Mouse (Mus musculus) G1E-ER4 (cell line): ENCODE results near the gene Cabp4. TPM values are rescaled to one million over a fixed set of nuclear protein-coding genes. Genes with fewer than 3 reads are reported as not detected.

Experiments used
- GATA1 ChIP-seq: IDR thresholded peaks from one replicate; pipeline ENCODE4 v1.8.0; 2012; ENCODE audit warnings: low read length, inconsistent platforms
- polyA plus RNA-seq: library from polyadenylated mRNA; stranded (reverse); fragments of >175 nt; gene quantifications from 2 replicates; pipeline ENCODE4 v1.2.3, GENCODE M21; 2012

The Cabp4 gene
- polyA plus RNA-seq, 1 experiment, result not detected

DNA sequence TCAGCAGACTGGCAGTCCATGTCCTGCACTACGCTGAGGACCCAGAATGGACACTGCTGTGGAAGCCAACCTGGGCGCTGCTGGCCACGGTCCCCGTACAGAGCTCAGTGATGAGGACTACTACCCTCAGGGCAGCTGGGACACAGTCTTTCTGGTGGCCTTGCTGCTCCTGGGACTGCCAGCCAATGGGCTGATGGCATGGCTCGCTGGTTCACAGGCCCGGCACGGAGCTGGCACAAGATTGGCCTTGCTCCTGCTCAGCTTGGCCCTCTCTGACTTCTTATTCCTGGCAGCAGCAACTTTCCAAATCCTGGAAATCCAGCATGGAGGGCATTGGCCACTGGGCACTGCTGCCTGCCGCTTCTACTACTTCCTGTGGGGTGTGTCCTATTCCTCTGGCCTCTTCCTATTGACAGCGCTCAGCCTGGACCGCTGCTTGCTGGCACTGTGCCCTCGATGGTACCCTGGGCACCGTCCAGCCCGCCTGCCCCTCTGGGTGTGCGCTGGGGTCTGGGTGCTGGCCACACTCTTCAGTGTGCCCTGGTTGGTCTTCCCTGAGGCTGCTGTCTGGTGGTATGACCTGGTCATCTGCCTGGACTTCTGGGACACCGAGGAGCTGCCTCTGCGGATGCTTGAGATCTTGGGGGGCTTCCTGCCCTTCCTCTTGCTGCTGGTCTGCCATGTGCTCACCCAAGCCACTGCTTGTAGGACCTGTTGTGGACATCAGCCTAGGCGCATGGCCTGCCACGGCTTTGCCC lies 1.2 kb downstream of the Cabp4 start:
- TF ChIP-seq GATA1, result no peak

DNA sequence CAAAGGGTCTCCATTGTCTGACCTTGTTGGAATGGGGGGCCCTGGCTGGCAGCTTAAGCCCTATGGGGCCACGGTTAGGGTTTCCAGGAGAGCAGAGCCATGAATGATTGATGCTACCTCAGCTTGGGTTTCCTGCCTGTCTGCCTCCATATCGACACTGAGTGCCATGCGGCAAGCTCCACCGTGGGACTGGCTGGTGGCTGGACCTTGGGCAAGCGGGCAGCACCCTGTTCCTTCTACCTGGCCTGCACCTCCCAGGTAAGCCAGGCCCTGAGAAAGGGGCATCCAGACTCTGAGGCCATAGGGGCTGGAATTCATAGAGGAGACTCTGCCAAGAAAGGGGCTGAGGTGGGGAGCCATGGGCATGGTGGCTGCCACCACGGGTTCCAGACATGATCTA lies 3.7 kb downstream of the Cabp4 start:
- TF ChIP-seq GATA1, result no peak

DNA sequence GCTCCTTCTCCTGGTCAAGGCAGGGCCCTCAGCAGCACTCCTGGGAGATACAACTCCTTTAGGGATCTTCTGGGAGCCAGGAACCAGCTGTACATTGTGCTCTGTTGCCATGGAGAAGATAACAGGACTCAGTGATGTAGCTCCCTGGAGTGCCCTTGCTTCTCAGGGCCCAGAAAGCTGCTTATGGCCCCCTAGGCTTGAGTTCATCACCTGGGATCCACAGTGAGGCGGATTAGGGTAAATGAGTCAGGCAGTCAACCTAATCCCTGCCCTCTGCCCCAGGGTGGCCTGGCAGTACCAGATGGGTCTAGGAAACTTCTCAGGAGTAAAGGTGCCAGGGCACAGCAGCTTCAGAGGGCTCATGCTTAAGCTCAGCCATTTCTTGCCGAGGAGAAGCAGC lies 4.4 kb downstream of the Cabp4 start, which contains the start of gene Gpr152:
Gene Gpr152, plus strand, starts transcription at position 342 of the 400 bp plus-strand sequence.
- no peak for TF ChIP-seq GATA1

DNA sequence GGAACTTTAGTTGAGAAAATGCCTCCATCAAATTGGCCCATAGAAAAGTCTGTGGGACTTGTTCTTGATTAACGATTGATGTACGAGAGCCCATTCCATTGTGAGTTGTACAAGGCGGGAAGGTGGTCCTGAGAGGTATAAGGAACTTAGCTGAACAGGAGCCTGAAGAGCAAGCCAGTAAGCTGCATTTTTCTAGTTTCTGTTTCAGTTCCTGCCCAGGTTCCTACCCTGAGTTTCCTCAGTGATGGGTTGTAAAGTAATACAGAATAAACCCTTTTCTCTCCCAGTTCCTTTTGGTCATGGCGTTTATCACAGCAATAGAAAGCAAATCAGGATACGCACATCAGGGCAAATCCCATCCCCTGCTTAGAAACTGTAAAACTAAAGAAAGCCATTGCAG lies 5.9 kb downstream of the Cabp4 start:
- no peak for TF ChIP-seq GATA1

DNA sequence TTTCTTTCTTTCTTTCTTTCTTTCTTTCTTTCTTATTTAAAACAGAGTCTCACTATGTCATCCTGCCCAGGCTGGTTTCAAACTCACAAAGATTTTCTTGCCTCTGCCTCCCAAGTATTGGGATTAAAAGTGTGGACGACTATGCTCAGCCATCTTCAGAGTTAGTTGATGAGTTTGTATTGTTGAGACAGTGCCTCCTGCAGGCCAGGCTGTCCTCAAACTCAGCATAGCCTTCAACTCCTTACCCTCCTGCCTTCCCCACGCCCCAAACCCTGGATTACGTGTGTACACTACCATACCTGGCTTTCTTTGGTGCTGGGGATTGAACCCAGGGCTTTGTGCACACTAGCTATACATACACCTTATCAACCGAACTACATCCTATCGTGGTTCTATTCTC lies 7.4 kb downstream of the Cabp4 start:
- no peak for TF ChIP-seq GATA1

DNA sequence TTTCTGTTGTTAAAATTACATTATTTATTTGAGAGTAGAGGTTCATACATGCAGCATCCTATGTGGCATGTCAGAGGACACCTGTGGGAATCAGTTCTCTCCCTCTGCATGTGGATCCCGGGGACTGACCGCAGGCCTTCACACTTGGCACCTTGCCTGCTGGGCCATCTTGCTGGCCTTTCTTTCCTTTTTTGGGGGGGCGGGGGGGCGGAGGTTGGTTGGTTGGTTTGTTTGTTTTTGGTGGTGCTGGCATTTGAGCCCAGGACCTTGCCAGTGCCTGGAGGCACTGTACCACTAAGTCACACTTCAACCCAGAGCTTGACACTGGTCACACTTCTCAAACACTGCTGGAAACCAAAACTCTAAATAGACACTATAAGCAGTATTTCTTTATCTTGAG lies 9.5 kb downstream of the Cabp4 start:
- TF ChIP-seq GATA1, result no peak

DNA sequence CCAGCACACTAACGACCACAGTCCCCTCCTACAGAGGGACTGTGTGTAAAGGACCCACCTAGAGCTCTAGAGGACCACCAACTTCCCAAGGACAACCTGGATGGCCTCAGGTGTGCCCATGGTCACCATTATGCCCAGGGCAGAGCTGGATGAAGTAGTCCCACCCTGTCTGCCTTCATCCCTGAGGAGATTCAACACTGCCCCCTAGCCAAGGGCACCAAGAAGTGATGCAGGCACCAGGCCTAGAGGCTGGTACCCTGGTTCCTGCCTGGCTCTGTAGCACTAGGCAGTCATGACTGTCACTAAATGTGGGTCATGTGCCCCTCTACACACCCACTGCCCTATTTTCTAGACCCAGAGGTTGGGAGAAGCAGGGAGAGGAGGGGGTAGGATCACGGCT lies 12.1 kb downstream of the Cabp4 start:
- TF ChIP-seq GATA1, result no peak

DNA sequence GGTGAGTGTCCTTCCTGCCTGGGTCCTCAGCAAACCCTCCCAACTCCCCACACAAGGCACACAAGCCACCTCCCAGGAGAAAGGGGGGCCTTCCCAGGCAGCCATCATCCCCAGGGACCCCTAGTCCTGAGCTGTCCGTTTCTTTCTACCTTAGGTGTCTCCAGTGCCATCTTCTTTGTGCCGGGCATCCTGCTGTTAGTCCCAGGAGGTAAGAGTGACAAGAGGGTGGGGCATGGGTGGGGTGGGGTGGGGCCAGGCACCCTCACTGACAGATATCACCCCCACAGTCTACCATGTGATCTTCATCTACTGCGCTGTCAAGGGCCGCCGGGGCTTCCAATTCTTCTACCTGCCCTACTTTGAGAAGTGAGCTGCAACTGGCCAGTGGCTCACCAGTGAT lies 12.8 kb downstream of the Cabp4 start:
- no peak for TF ChIP-seq GATA1

DNA sequence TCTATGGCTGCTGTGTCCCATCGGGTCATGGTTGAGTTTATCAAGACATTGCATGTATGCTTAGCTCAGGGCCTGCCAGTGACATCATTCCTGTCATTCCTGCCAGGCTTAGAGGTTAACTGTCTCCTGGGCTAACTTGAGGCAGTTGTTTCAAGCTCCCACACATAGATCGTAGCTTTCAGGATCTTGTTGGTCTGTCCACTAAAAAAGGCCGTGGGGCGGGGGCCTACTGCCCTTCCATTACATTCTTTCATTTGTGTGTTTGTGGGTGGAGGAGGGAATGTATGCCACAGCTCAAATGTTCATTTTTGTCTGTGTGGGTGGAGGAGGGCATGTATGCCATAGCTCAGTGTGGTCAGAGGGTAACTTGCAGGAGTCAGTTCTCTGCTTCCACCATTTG lies 13.7 kb downstream of the Cabp4 start:
- TF ChIP-seq GATA1, result no peak

DNA sequence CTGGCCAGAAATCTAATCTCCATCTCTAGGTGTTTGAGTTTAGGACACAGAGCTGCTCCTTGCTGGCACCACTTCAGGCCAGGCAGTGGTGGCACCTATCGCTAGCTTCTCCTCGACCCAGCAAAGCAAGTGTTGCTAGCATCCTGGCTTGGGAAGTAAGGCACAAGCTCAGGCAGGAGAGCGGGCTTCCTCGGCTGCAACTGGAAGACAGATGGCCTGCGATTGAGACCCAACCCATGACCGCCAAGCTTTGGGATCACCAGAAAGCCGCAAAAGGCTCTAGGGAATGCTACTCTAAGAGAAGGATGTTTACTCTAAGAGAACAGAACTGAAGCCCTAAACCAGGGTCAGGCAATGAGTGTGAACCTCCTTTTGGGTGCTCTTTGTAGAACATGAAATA lies 14.4 kb downstream of the Cabp4 start:
- no peak for TF ChIP-seq GATA1

DNA sequence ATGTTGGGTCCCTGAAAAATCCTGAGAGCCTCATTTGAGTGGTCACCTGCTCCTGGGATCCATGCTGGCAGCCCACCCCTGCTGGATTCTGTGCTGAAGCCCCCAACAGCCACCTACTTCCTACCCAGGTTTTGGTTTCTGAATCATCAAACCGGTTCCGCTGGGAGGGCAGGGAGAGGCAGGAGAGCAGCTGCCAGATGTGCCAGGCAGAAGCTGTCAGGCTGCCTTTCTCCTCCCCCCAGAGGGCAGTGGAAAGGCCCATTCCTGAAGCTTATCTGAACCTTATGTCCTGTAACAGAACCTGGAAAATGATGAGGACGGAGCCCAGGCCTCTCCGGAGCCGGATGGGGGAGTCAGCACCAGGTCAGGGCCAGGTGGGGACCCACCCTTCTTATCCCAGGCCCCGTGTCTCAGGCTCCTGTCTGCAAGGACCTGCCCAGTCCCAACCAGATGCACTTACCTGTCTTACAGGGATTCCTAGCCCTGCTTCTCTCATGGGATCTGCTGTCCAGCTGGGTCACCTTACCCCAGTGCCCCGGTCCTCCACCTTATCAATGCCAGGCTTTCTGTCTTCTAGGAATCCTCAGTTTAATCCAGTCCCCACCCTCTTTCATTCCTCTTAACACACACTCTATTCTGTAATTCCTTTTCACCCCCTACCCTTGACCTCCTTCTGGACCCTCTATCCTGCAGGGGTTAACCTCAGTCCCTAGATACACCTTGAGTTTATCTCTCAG lies 16.9 kb downstream of the Cabp4 start:
- TF ChIP-seq GATA1, result no peak

DNA sequence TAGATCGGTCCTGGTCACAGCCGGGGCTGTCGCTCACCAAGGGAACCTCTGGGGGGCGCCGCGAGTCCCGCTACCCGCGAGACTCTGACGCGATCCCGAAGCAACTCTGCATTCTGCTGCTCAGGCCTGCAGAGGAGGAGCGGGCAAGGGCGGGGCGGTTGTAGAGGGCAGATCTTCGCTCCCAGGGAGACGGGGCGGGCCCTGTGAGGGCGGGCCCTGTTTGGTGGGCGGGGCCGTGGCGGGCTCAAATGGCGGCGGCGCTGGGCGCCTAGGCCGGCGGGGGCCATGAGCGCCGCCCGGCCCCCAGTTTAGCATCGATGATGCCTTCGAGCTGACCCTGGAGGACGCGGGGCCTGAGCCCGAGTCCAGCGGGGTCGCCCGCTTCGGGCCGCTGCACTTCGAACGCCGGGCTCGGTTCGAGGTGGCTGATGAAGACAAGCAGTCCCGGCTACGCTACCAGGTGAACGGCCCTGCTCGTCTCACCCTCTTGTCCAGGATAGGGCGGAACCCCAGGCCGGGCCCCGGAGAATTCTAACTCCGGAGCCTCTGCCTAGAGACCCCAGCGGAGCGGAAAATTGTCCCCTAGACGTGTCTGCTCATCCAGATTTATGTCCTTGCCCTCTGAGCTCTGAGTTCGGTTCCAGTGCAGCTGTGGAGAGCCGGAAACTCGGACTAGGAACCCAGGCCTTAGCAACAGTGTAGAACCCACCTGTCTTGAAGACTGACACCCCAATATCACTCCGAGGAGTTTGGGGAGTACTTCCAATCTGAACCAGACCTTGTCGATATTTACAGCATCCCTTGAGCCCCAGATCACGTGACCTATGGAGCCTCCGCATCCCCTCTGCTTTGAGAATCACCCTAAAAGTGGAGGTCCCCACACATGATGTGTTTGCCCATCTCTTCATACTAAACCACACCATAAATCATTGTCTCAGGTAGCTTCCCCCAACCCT lies 17.8 kb downstream of the Cabp4 start, which contains the start of gene Aip:
Gene Aip, minus strand, starts transcription at position 118 of the 956 bp plus-strand sequence.
- no peak for TF ChIP-seq GATA1

DNA sequence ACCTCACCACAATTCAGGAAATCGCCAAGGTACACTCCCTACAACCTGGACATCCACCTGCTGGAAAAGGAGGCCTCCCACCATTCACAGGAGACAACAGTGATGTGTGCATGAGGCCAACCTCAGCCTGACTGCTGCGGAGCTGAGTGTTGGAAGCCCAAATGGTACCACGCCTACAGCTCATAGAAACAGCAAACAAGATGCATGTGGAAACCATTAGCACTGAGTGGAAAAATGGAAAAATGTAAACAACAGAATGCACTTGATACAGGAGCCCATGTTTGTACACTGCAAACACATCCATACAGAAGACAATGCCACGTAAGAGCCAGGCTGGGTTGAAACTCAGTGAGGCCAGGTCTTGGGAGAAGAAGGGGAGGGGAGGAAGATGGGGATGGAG lies 19.4 kb downstream of the Cabp4 start:
- TF ChIP-seq GATA1, result no peak

DNA sequence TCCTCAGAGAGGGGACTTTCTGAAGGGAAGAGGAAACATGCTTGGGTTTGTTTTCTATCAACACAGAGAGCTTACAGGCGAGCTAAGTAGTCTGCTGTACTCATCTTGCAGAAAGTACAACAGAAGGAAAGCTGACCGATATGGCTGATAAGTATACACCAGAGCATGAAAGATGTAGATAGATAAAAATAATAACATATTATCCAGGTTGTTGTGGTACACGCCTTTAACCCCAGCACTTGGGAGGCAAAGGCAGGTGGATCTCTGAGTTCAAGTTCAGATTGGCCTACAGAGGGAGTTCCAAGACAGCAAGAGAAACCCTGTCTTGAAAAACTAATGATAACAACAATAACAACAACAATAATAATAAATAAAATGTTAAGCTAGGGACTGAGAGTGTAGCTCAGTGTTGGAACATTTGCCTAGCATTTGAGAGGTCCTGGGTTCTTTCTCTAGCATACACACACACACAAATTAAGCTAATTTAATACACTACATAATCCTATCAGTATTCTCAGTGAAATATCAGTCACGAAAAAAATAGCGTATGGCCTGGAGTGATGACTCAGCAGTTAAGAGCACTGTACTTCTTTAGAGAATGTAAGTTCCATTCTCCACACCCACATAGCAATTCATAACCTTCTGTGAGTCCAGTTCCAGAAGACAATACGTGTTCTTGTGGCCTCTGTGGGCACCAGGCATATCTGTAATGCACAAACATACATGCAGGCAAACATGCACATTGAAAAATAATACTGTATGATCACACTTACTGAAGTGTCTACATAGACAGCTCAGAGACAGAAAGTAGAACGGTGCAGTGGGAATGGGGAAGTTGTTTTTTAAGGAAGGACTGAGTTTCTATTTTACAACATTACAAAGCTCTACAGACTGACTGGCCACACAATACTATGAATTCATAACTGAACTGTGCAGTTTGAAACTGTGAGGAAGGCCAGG lies 21.1 kb downstream of the Cabp4 start:
- TF ChIP-seq GATA1, result no peak

DNA sequence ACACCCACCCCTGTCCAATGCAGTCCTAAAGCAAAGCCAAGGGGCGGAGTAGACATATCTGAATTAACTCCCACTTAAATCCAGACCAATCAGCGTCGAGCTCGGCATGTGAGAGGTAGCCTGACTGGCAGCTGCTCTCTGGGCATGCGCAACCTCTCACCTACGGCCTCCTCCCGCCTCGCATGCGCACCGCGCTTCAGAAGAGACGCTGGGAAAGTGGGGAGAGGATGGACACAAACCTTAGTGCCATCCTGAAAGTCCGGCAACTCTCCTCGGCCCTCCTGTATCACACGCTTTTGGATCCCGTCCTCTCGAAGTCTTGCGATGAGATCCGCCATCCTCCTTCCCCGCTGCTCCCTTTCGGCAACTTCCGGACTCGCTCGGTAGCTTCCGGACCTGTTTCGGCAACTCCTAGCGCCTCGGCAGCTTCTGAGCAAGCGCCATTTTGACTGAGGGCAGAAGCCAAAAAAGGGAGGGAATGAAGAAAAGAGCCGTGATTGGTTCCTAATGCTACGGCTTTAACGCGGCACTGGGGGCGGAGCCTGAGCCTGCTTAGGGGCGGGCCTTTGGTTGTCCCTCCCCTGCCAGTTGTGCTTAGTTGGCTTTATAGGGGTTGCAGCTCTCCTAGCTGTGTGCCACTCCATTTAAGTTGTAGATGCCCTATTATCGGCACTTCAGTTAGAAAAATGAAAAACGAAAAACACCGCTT lies 22.6 kb downstream of the Cabp4 start:
- TF ChIP-seq GATA1, result no peak
